Mouse (Mus musculus) midbrain, embryonic 11.5 days (tissue): Measurements from ENCODE around the gene Ppt1. TPM values are rescaled to one million over a fixed set of nuclear protein-coding genes. Genes with fewer than 3 reads are reported as not detected.

Source experiments
- ATAC-seq: fragments of 200-750 bp; cut with Nextera tagmentation; 2 replicates; pipeline ENCODE4 v1.8.0; 2017; ENCODE audit warnings: moderate TSS enrichment, moderate library complexity; ENCODE audit not compliant: low FRiP score
- DNase-seq: peaks from one replicate; pipeline ENCODE4 v3.0.0; 2015; ENCODE audit warnings: low spot score; ENCODE audit errors: missing footprints
- H3K27ac ChIP-seq: fragments of 300-500 bp; sonication (generic); 2 replicates; pipeline ENCODE4 v1.5.1; 2014; ENCODE audit warnings: low read depth, low read length
- H3K27me3 ChIP-seq: fragments of 300-500 bp; sonication (generic); 2 replicates; pipeline ENCODE4 v1.6.1; 2014; ENCODE audit warnings: mild to moderate bottlenecking, low read length, moderate library complexity, mixed read lengths; ENCODE audit not compliant: control insufficient read depth, insufficient read depth
- H3K36me3 ChIP-seq: fragments of 300-500 bp; sonication (generic); 2 replicates; pipeline ENCODE4 v1.6.1; 2014; ENCODE audit warnings: mild to moderate bottlenecking, low read length, moderate library complexity, mixed read lengths; ENCODE audit not compliant: control insufficient read depth, insufficient read depth
- H3K4me1 ChIP-seq: fragments of 300-500 bp; sonication (generic); 2 replicates; pipeline ENCODE4 v1.6.1; 2014; ENCODE audit warnings: low read length; ENCODE audit not compliant: control insufficient read depth, insufficient read depth
- H3K4me2 ChIP-seq: fragments of 300-500 bp; sonication (generic); 2 replicates; pipeline ENCODE4 v1.6.1; 2014; ENCODE audit warnings: mild to moderate bottlenecking, moderate library complexity
- H3K4me3 ChIP-seq: fragments of 300-500 bp; sonication (generic); 2 replicates; pipeline ENCODE4 v1.5.1; 2014; ENCODE audit warnings: low read depth, low read length
- H3K9ac ChIP-seq: fragments of 300-500 bp; sonication (generic); 2 replicates; pipeline ENCODE4 v1.6.1; 2014; ENCODE audit warnings: low read length
- H3K9me3 ChIP-seq: fragments of 300-500 bp; sonication (generic); 2 replicates; pipeline ENCODE4 v1.6.1; 2016; ENCODE audit warnings: low read length; ENCODE audit not compliant: control insufficient read depth
- WGBS: fragments of 180-500 bp; shearing (Covaris S2); extraction: QIAGEN DNeasy Blood & Tissue Kit; methylation state at CpG from one replicate; pipeline ENCODE4 v1.1.7; 2014; 5-methylcytosine and 5-hydroxymethylcytosine counted together
- polyA plus RNA-seq: library from polyadenylated mRNA; unstranded; fragments of >200 nt; fragmentation: Nextera tagmentation; extraction: Ambion mirVana; gene quantifications from 2 replicates; pipeline ENCODE4 v1.2.1, GENCODE M21; 2014

The Ppt1 gene
- polyA plus RNA-seq, 1 experiment from 2014 or later = 63.7 TPM

DNA sequence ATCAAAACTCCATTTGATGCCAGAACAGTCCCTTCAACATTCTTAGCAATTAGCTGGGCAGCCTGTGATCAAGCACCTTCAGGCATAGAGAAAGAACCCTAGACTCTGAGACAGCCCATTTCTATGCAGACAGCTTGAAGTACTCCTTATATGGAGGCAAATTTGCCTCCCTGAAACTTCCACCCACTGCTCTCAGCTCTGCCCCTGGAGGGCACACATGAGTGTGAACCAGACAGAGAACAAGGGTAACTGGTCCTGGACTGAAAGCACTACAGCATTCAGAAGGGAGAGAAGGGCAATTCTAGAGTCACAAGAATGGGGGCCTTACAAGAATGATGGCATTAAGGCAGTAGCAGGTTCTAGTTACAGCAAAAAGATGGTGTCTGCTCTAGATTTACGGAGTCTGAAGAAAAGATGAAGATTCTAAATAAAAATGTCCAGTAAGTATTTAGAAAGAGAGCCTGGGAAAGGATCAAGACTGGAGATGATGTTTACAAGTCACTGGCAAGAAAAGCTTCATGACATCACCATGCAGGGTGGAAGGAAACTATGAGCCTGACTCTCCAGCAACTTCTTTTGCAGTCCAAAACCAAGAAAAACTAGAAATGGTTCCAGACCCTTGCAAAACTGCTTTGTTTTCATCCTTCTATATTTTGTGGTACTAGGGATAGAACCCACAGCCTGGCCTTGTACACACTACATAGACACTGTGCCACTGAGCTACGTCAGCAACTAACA lies 42.5 kb downstream of the Ppt1 start:
- ATAC-seq (no peak), DNase-seq (no peak)
- Histone ChIP-seq H3K27ac (no peak overlapping the region), H3K4me3 (no peak overlapping the region), H3K27me3 (no peaks in the 10 kb centered on the region), H3K4me1 (no peaks in the 10 kb centered on the region; the same call in 1 of the 2 replicates), H3K4me2 (no peak overlapping the region), H3K9ac (no peak overlapping the region), H3K9me3 (no peaks in the 10 kb centered on the region), H3K36me3 (no peaks in the 10 kb centered on the region)
- 97% methylated on average over 2 of the region's 2 CpGs for WGBS

DNA sequence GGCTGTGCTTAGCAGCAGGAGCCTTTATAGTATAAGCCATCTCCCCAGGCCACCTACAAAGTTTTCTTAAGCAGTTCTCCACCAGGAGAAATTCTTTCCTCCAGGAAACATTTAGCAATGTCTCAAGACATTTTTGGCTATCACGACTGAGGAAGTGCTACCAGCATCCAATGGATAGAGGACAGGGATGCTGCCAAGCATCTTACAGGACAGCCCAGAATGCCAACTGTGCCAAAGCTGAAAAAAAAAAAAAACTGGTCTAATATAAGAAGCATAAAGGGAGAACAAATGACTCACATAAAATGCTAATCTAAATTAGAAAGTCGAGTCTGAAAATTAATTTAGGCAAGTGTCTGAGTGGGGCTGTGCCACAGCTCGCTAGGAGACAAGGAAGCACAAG lies 46.5 kb downstream of the Ppt1 start:
- no peak overlapping the region for H3K27ac ChIP-seq
- no peak overlapping the region for H3K4me3 ChIP-seq
- no peak overlapping the region for H3K9ac ChIP-seq
- no peaks in the 10 kb centered on the region for H3K36me3 ChIP-seq
- H3K4me2 ChIP-seq = no peak overlapping the region
- ATAC-seq = no peak
- DNase-seq = no peak
- no peaks in the 10 kb centered on the region for H3K27me3 ChIP-seq
- H3K4me1 ChIP-seq = peaks cover 16% of the 10 kb centered on the region
- H3K9me3 ChIP-seq = no peaks in the 10 kb centered on the region
- WGBS = 84% methylated on average over 3 of the region's 3 CpGs

DNA sequence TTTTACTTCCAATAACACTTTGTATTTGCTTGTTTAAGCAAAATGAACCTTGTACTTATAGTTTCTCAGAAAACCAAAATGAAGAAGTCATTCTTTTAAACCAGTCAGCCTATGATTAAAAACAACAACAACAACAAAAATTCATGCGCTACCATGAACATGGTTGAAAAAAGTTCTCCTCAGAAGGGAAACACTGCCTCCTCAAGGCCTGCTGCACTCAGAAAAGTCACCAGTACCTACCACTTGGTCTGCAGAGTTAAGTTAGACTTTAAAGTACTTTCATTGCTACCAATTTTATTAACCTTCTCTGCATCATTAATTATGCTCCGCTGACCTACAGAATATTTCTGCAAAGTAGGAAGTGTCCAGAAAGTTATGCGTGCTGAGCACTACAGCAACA lies 47.3 kb downstream of the Ppt1 start:
- no peak for ATAC-seq

DNA sequence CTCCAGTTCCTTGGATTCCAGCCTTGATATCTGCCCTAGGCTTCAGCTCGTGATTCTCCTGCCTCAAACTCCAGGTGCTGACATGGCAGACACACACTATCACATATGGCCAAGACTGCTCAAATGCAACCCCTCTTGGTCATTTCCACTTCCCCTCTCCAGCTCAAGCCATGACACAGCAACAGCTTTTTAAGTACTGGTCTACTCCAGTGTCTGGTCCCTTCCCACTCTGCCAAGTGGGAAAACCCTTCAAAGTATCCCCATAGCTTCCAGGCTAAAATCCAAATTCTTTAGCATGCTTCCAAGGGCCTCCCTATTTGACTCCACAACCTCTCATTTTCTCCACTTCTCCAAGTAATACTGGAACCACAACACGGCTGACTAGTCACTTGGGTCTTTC lies 48.0 kb downstream of the Ppt1 start:
- Histone ChIP-seq H3K4me2 (peak overlapping the region; percentile 46; the same call in 1 of the 2 replicates), H3K27ac (no peak overlapping the region), H3K9me3 (no peaks in the 10 kb centered on the region), H3K36me3 (no peaks in the 10 kb centered on the region), H3K4me1 (peaks cover 16% of the 10 kb centered on the region), H3K27me3 (no peaks in the 10 kb centered on the region), H3K9ac (no peak overlapping the region), H3K4me3 (no peak overlapping the region)
- ATAC-seq (no peak), DNase-seq (no peak)
- WGBS = 82% methylated on average over 2 of the region's 2 CpGs

More for the DNA sequence above, 47.3 kb downstream of the Ppt1 start:
- H3K9me3 ChIP-seq = no peaks in the 10 kb centered on the region
- no peak overlapping the region for H3K4me2 ChIP-seq
- H3K36me3 ChIP-seq = no peaks in the 10 kb centered on the region
- no peak overlapping the region for H3K9ac ChIP-seq
- no peak for DNase-seq
- no peak overlapping the region for H3K27ac ChIP-seq
- H3K27me3 ChIP-seq = no peaks in the 10 kb centered on the region
- H3K4me3 ChIP-seq = no peak overlapping the region
- 94% methylated on average over 3 of the region's 3 CpGs for WGBS
- peaks cover 16% of the 10 kb centered on the region for H3K4me1 ChIP-seq

DNA sequence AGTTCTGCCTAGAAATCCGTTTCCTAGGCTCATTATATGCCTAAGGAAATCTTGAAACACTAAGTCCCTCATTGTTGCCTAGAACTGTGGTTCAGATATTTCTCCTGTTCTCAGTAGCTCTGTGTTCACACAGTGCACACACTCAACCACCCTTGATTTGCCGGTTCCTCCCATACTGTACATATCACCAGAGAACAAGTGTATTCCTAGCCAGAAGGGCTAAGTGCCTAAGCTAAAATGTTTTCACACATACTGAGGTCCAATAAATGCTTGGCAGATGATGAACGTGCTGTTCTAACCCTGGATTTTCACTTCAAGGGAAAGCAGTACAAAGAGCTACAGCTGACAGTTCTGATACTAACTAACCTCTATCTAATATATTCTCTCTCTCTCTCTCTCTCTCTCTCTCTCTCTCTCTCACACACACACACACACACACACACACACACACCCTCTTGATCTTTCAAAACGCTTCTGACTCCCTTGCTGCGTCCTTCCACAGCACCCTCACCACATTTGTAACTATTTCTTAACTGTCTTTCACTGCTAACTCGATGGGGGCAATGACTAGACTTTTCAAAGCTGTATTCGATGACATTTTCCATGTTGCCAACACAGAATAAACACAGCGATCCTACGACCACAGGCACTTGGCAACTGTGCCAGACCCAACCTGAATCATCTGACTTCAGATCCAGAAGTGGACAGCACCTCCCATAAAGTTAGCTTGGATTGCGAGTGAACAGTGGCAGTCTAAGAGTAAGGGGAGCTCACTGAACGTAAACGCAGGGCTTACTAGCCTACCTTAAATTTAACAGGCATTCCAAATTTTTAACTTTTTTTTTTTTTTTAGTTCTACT lies 48.7 kb downstream of the Ppt1 start:
- no peak overlapping the region for H3K27ac ChIP-seq

DNA sequence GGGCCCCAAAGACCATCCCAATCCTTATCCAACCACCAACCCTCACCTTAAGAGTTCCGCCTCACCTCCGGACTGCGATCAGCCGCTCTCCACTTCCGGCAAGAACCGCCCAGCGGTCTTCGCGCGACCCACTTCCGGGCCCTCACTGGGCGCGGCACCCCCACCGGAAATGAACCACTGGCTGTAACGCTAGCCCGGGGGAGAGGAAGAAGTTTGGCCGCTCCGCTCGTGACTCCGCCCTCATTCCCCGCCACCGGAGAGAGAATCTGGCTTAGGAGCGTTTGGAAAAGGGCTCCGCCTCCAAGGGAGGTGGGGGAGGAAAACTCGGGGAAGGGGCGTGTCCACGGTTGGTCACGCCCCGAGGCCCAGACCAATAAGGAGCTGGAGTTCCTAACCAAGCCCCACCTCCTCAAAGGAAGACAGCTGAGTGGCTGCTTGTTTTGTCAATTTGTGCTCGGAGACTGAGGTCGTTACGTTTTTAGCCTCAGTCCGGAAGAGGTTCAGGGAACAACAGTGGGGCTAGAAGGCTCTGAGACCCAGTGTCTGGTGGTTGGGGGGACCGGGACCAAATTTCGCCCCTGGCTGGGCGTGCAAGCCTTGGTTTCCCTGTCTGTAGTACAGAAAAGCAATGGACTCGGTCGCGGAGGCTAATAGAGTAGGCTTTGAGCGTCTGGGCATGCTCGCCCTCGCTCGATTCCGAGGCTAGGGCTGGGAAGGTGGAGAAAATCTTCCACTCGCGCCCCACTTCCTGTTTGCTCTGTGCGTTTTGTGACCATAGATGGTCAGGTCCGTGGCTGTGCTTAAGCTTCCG lies 49.9 kb downstream of the Ppt1 start, which contains the start of gene Cap1:
TSS of gene Cap1 (minus strand) at position 289 of the 811 bp plus-strand sequence.
- Histone ChIP-seq H3K36me3 (no peaks in the 10 kb centered on the region), H3K9me3 (no peaks in the 10 kb centered on the region), H3K27ac (peak within 1 kb of the TSS; percentile 95), H3K4me3 (peak within 1 kb of the TSS; percentile 79), H3K4me2 (peak within 1 kb of the TSS; percentile 81), H3K9ac (peak within 1 kb of the TSS; percentile 85), H3K4me1 (peaks cover 16% of the 10 kb centered on the region), H3K27me3 (no peaks in the 10 kb centered on the region)
- WGBS = under 1% methylated on average over 49 of the region's 49 CpGs
- ATAC-seq = peak; percentile 96
- DNase-seq = peak; percentile 100

More for the DNA sequence above, 48.7 kb downstream of the Ppt1 start:
- H3K4me2 ChIP-seq = peak overlapping the region; percentile 46
- peak overlapping the region; percentile 85 for H3K9ac ChIP-seq
- peaks cover 16% of the 10 kb centered on the region for H3K4me1 ChIP-seq
- H3K9me3 ChIP-seq = no peaks in the 10 kb centered on the region
- DNase-seq = no peak
- H3K4me3 ChIP-seq = peak overlapping the region; percentile 79
- no peak for ATAC-seq
- 52% methylated on average over 12 of the region's 12 CpGs for WGBS
- H3K36me3 ChIP-seq = no peaks in the 10 kb centered on the region
- H3K27me3 ChIP-seq = no peaks in the 10 kb centered on the region

DNA sequence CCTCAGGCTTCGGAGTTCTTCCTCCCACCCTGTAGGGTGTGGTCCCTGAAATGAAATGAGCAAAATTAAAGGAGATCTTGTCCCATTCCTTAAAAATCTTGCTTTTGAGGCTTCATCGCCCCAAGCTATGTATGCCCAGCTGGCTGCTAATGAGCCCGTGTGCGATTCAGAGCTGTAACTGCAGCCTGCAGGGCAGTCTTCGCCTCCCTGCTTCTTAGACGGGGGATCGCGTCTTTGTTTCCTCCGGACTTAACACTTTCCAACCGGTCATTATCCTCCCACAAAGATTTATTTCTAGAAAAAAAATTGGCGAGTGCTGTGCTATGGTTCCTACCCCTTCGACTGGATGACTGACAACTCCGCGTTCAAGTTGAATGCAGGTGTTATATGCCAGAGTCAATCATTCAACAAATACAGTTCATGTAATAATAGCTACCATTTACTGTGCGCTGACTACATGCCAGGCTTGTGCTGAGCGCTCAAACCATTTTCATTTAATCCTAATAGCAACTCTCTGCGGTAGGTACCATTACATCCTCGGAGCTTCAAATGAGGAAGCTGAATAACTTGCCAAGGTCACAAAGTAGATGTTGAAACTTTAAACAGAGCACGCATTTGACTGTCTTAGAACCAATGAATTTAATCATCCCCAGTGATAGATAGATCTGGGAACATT lies 50.7 kb downstream of the Ppt1 start:
- Histone ChIP-seq H3K9ac (peak overlapping the region; percentile 77), H3K36me3 (no peaks in the 10 kb centered on the region), H3K27me3 (no peaks in the 10 kb centered on the region), H3K4me3 (peak overlapping the region; percentile 79), H3K4me1 (peaks cover 20% of the 10 kb centered on the region), H3K9me3 (no peaks in the 10 kb centered on the region), H3K4me2 (peak overlapping the region; percentile 81), H3K27ac (peak overlapping the region; percentile 95)
- no peak for DNase-seq
- ATAC-seq = no peak
- 9% methylated on average over 19 of the region's 19 CpGs for WGBS

DNA sequence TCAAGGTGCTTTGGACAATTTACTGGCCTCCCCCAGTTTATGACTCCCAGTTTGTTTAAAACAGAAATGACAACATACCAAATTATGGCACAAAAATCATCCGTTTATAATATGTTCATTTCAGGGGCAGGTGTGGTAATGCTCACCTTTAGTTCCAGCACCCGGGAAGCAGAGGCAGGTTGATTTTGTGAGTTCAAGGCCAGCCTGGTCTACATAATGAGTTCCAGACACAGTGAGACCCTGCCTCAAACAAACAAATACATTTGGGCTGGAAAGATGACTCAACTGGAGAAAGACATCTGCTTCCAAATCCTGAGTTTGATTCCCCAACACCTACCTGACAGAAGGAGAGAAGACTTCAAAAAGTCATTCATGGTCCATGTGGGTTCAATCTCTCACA lies 51.3 kb downstream of the Ppt1 start:
- Histone ChIP-seq H3K9ac (peak overlapping the region; percentile 77), H3K36me3 (no peaks in the 10 kb centered on the region), H3K4me1 (peaks cover 20% of the 10 kb centered on the region), H3K4me2 (peak overlapping the region; percentile 81), H3K27ac (no peak overlapping the region), H3K4me3 (peak overlapping the region; percentile 79; the same call in 1 of the 2 replicates), H3K27me3 (no peaks in the 10 kb centered on the region), H3K9me3 (no peaks in the 10 kb centered on the region)
- DNase-seq (no peak), ATAC-seq (no peak)
- 79% methylated on average over 2 of the region's 2 CpGs for WGBS
